Comparison of ENCODE assay signal across 16 mouse cellular contexts in genomic region chr10:98761080-98761479, GRCm38 (mm10).
"Had no signal": no experiment of that assay in that cellular context is flagged by ENCODE, and none has a peak within 500 bp of the region (broad histone marks: within the 10 kb centered on the region; RNA-seq: fewer than 3 reads in every experiment).

No protein-coding gene starts in this region.

- H3K4me1 ChIP-seq: stomach, embryonic 15.5 days had no signal

- H3K36me3 ChIP-seq: neural tube, embryonic 13.5 days; neural tube, embryonic 15.5 days; stomach, embryonic 15.5 days had no signal

- H3K4me3 ChIP-seq: neural tube, embryonic 13.5 days; neural tube, embryonic 15.5 days; stomach, embryonic 15.5 days had no signal

- H3K9ac ChIP-seq: neural tube, embryonic 13.5 days; neural tube, embryonic 15.5 days; stomach, embryonic 15.5 days had no signal

- DNase-seq: retina, postnatal 1 day; right cerebral cortex, adult 18-20 months; right cerebral cortex, postnatal 14 days; right cerebral cortex, postnatal 25 days; right cerebral cortex, postnatal 4 days; spleen, adult 18-20 months; thymus, adult 18-20 months; thymus, adult 2 months; thymus, postnatal 14 days; thymus, postnatal 25 days; thymus, postnatal 36 days; thymus, postnatal 4 days had no signal

- H3K27ac ChIP-seq: neural tube, embryonic 13.5 days; neural tube, embryonic 15.5 days; stomach, embryonic 15.5 days; stomach, postnatal 0 days had no signal

- H3K9me3 ChIP-seq: neural tube, embryonic 15.5 days; stomach, embryonic 15.5 days had no signal

- H3K27me3 ChIP-seq: neural tube, embryonic 13.5 days; neural tube, embryonic 15.5 days; stomach, embryonic 15.5 days had no signal

- H3K4me2 ChIP-seq: neural tube, embryonic 13.5 days; neural tube, embryonic 15.5 days; stomach, embryonic 15.5 days had no signal
